Mouse (Mus musculus): Measurements from ENCODE around the gene Farp1. TPM values are rescaled to one million over a fixed set of nuclear protein-coding genes. Genes with fewer than 3 reads are reported as not detected.

Farp1 gene
- polyA plus RNA-seq, 1 experiment: 42.6 TPM

DNA sequence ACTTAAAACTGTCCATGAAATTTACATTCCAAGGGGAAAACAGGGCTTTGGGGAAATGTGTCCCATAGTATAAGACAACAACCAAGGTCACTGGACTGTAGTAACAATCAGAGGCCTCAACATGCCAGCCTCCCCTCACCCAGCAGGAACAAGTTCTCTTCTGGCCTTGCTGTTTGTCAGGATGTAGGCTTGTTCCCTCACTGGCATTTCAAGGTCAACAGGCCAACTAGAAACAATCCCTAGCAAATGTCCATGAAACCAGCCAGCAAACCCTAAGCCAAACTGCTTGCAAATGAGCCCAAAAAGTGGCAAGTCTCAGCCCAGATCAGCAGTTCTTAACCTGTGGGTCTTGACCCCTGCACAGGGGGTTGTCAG is 246.3 kb downstream of the Farp1 start:
- Histone ChIP-seq H3K4me3 (ENCODE audit: insufficient read depth, poor library complexity, severe bottlenecking) (no peak overlapping the region), H3K79me2 (ENCODE audit: control insufficient read depth, insufficient read depth) (no peaks in the 10 kb centered on the region), H3K36me3 (ENCODE audit: control insufficient read depth, insufficient read depth) (peaks cover 63% of the 10 kb centered on the region), H3K79me3 (ENCODE audit: low read depth) (no peaks in the 10 kb centered on the region), H3ac (ENCODE audit: control insufficient read depth, insufficient read length, low read depth) (no peak overlapping the region), H3K27me3 (ENCODE audit: control insufficient read depth, insufficient read depth, insufficient read length) (no peaks in the 10 kb centered on the region)
- TF ChIP-seq MYOG (IDR thresholded peaks at IDR 0.05; ENCODE audit: control insufficient read depth, extremely low read depth, insufficient read length) (no peak), FOSL1 (IDR thresholded peaks at IDR 0.05; ENCODE audit: insufficient read depth, low read length, poor library complexity, severe bottlenecking) (no peak), CTCF (IDR thresholded peaks at IDR 0.05; ENCODE audit: control insufficient read depth, insufficient read depth, insufficient read length) (no peak), USF1 (IDR thresholded peaks at IDR 0.05; ENCODE audit: low read depth) (no peak), CEBPB (IDR thresholded peaks at IDR 0.05; ENCODE audit: low read depth) (no peak)

DNA sequence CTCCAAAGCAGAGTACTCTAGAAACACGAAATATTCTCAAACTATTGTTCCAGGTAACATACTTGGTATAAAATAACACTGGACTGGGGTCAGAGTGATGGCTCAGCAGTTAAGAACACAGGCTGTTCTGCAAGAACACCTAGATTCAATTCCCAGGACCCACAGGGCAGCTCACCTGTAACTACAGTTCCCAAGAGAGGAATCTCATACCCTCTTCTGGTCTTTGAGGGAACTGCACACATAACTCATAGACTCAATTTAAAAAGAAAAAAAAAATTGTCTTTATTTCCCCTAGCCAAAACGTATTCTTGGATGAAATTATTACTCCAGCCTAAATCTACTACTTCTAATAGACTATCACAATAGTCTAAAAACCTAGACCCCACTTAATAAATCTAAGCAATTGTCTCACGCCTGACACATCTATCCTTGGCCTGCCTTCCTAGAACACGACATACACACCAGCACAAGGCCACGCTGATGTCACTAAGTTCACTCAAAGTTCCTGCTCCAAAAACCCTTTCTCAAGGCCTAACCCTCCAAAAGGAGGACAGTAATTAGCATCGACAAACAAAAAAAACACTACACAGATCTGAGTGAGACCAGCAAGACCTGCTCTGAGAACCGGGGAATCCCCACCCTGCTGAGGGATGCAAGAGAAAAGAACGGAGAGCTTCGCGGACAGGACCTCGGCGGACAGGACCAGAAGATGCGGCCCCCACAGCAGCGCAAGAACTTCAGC is 250.6 kb downstream of the Farp1 start:
- peaks cover 74% of the 10 kb centered on the region for H3K36me3 ChIP-seq (ENCODE audit: control insufficient read depth, insufficient read depth)
- no peak for TF ChIP-seq CEBPB (IDR thresholded peaks at IDR 0.05; ENCODE audit: low read depth)
- TF ChIP-seq CTCF (IDR thresholded peaks at IDR 0.05; ENCODE audit: control insufficient read depth, insufficient read depth, insufficient read length): no peak
- TF ChIP-seq MAX (IDR thresholded peaks at IDR 0.05): no peak
- TF ChIP-seq MYOD1 (IDR thresholded peaks at IDR 0.05; ENCODE audit: control insufficient read depth, insufficient read length, low read depth): no peak
- TF ChIP-seq MYOG (IDR thresholded peaks at IDR 0.05; ENCODE audit: control insufficient read depth, extremely low read depth, insufficient read length): no peak
- TF ChIP-seq USF1 (IDR thresholded peaks at IDR 0.05; ENCODE audit: low read depth): no peak
- TF ChIP-seq FOSL1 (IDR thresholded peaks at IDR 0.05; ENCODE audit: insufficient read depth, low read length, poor library complexity, severe bottlenecking): no peak

DNA sequence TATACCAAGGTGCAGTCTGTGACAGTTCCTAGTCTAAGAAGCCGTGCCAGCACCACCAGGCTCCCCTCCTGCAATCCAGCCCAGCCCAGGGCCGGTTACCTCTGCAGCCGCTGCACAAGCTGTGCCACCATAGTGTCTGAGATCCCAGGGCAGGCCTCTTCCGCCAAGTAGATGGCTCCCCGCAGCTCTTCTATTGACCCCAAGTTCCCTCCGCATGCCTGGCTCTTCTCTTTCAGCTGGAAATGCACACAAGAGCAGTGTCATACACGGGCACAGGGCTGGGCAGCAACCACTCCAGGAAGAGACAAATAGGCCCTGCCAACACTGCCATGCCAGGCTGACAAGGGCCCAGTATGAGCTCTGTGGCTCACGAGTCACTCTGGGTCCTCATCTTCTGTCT is 256.9 kb downstream of the Farp1 start:
- H3ac ChIP-seq (ENCODE audit: control insufficient read depth, insufficient read length, low read depth): no peak overlapping the region
- no peak overlapping the region for H3K4me3 ChIP-seq (ENCODE audit: insufficient read depth, poor library complexity, severe bottlenecking)
- no peaks in the 10 kb centered on the region for H3K79me2 ChIP-seq (ENCODE audit: control insufficient read depth, insufficient read depth)
- no peaks in the 10 kb centered on the region for H3K27me3 ChIP-seq (ENCODE audit: control insufficient read depth, insufficient read depth, insufficient read length)
- peaks cover 71% of the 10 kb centered on the region for H3K36me3 ChIP-seq (ENCODE audit: control insufficient read depth, insufficient read depth)
- TF ChIP-seq CTCF (IDR thresholded peaks at IDR 0.05; ENCODE audit: control insufficient read depth, insufficient read depth, insufficient read length): no peak
- no peak for TF ChIP-seq FOSL1 (IDR thresholded peaks at IDR 0.05; ENCODE audit: insufficient read depth, low read length, poor library complexity, severe bottlenecking)
- no peak for TF ChIP-seq MAX (IDR thresholded peaks at IDR 0.05)
- TF ChIP-seq MYOD1 (IDR thresholded peaks at IDR 0.05; ENCODE audit: control insufficient read depth, insufficient read length, low read depth): no peak
- no peak for TF ChIP-seq USF1 (IDR thresholded peaks at IDR 0.05; ENCODE audit: low read depth)
- no peak for TF ChIP-seq MYOG (IDR thresholded peaks at IDR 0.05; ENCODE audit: control insufficient read depth, extremely low read depth, insufficient read length)
- TF ChIP-seq CEBPB (IDR thresholded peaks at IDR 0.05; ENCODE audit: low read depth): no peak
- H3K79me3 ChIP-seq (ENCODE audit: low read depth): no peaks in the 10 kb centered on the region

More for the DNA sequence above, 250.6 kb downstream of the Farp1 start:
- Histone ChIP-seq H3K79me3 (ENCODE audit: low read depth) (no peaks in the 10 kb centered on the region), H3K27me3 (ENCODE audit: control insufficient read depth, insufficient read depth, insufficient read length) (no peaks in the 10 kb centered on the region), H3ac (ENCODE audit: control insufficient read depth, insufficient read length, low read depth) (no peak overlapping the region), H3K79me2 (ENCODE audit: control insufficient read depth, insufficient read depth) (no peaks in the 10 kb centered on the region), H3K4me3 (ENCODE audit: insufficient read depth, poor library complexity, severe bottlenecking) (no peak overlapping the region)

DNA sequence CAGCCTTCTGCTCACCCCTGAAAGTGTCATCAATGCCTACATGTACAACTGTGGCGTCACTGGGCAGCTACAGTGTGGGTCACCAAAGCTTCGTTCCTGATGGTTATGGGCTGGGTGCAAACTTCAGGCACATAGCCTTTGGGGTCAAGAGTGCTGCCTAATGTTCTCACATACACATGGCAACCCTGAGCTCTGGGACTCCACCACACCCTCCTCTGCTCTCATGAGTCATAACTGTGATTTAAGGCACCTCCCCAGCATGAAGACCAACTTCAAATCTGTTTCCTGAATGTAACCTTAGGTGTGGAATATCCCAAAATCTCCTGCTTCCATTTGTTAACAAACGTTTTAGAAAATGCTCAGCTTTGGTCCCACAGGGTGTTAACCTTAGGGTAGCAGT is 257.4 kb downstream of the Farp1 start:
- Histone ChIP-seq H3K36me3 (ENCODE audit: control insufficient read depth, insufficient read depth) (peaks cover 71% of the 10 kb centered on the region), H3K79me3 (ENCODE audit: low read depth) (no peaks in the 10 kb centered on the region), H3K27me3 (ENCODE audit: control insufficient read depth, insufficient read depth, insufficient read length) (no peaks in the 10 kb centered on the region), H3K79me2 (ENCODE audit: control insufficient read depth, insufficient read depth) (no peaks in the 10 kb centered on the region), H3ac (ENCODE audit: control insufficient read depth, insufficient read length, low read depth) (no peak overlapping the region), H3K4me3 (ENCODE audit: insufficient read depth, poor library complexity, severe bottlenecking) (no peak overlapping the region)
- TF ChIP-seq CTCF (IDR thresholded peaks at IDR 0.05; ENCODE audit: control insufficient read depth, insufficient read depth, insufficient read length) (no peak), CEBPB (IDR thresholded peaks at IDR 0.05; ENCODE audit: low read depth) (no peak), FOSL1 (IDR thresholded peaks at IDR 0.05; ENCODE audit: insufficient read depth, low read length, poor library complexity, severe bottlenecking) (no peak), MYOD1 (IDR thresholded peaks at IDR 0.05; ENCODE audit: control insufficient read depth, insufficient read length, low read depth) (no peak), USF1 (IDR thresholded peaks at IDR 0.05; ENCODE audit: low read depth) (no peak), MAX (IDR thresholded peaks at IDR 0.05) (no peak), MYOG (IDR thresholded peaks at IDR 0.05; ENCODE audit: control insufficient read depth, extremely low read depth, insufficient read length) (no peak)

DNA sequence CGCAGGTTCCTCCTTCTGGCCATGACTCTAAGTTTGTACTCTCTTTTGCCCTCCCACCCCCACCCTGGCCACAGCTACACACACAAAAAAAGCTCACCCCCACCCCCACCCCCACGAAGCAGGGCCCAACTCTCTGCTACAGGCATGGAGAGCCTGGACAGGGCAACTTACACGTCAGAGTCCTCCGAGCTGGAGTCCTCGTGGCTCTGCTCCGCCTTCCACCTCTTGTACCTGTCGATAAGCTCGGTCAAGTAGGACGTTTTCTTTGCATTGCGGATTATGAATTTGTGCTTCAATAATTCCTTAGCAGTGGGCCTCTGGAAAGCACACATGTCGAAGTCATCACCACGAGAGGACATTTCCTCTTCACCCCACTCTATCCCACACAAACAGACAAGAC is 259.5 kb downstream of the Farp1 start:
- Histone ChIP-seq H3ac (ENCODE audit: control insufficient read depth, insufficient read length, low read depth) (no peak overlapping the region), H3K4me3 (ENCODE audit: insufficient read depth, poor library complexity, severe bottlenecking) (no peak overlapping the region), H3K36me3 (ENCODE audit: control insufficient read depth, insufficient read depth) (peaks cover 65% of the 10 kb centered on the region), H3K79me3 (ENCODE audit: low read depth) (peaks cover 2% of the 10 kb centered on the region), H3K27me3 (ENCODE audit: control insufficient read depth, insufficient read depth, insufficient read length) (no peaks in the 10 kb centered on the region), H3K79me2 (ENCODE audit: control insufficient read depth, insufficient read depth) (peaks cover 12% of the 10 kb centered on the region)
- no peak for TF ChIP-seq MYOD1 (IDR thresholded peaks at IDR 0.05; ENCODE audit: control insufficient read depth, insufficient read length, low read depth)
- no peak for TF ChIP-seq FOSL1 (IDR thresholded peaks at IDR 0.05; ENCODE audit: insufficient read depth, low read length, poor library complexity, severe bottlenecking)
- TF ChIP-seq CEBPB (IDR thresholded peaks at IDR 0.05; ENCODE audit: low read depth): no peak
- no peak for TF ChIP-seq MAX (IDR thresholded peaks at IDR 0.05)
- no peak for TF ChIP-seq USF1 (IDR thresholded peaks at IDR 0.05; ENCODE audit: low read depth)
- TF ChIP-seq MYOG (IDR thresholded peaks at IDR 0.05; ENCODE audit: control insufficient read depth, extremely low read depth, insufficient read length): no peak
- TF ChIP-seq CTCF (IDR thresholded peaks at IDR 0.05; ENCODE audit: control insufficient read depth, insufficient read depth, insufficient read length): no peak
